Mouse (Mus musculus) spleen, adult 10 weeks (tissue): ENCODE measurements around the gene Gm13285. TPM values are rescaled to one million over a fixed set of nuclear protein-coding genes. Genes with fewer than 3 reads are reported as not detected.

Source experiments
- polyA plus RNA-seq: library from polyadenylated mRNA; stranded (reverse); fragments of 350-450 nt; fragmentation: Illumina TruSeq; extraction: RNeasy Lipid Tissue Mini Kit (QIAGEN cat#74804); gene quantifications from one replicate; pipeline ENCODE4 v1.2.3, GENCODE M21; 2015; ENCODE audit warnings: low replicate concordance; ENCODE audit not compliant: insufficient read depth

Gene Gm13285
- polyA plus RNA-seq, result not detected

GRCm38 (mm10) chr4:88799365-88799764 is at the start of gene Gm13285:
TSS of gene Gm13285 (plus strand) at chr4:88799665.

GRCm38 (mm10) chr4:88754818-88755340 is 44.6 kb upstream of the Gm13285 start, which contains the start of gene Gm13271:
TSS of gene Gm13271 (plus strand) at chr4:88754868.

GRCm38 (mm10) chr4:88759610-88760268 is 39.7 kb upstream of the Gm13285 start, which contains the start of gene Gm13283:
TSS of gene Gm13283 (plus strand) at chr4:88760119.

GRCm38 (mm10) chr4:88773534-88773933 is 25.9 kb upstream of the Gm13285 start, which contains the start of gene Gm13290:
TSS of gene Gm13290 (plus strand) at chr4:88773834.

GRCm38 (mm10) chr4:88776622-88777021 is 22.8 kb upstream of the Gm13285 start, which contains the start of gene Gm13289:
TSS of gene Gm13289 (plus strand) at chr4:88776922.

GRCm38 (mm10) chr4:88779550-88779949 is 19.9 kb upstream of the Gm13285 start, which contains the start of gene Gm13272:
TSS of gene Gm13272 (plus strand) at chr4:88779850.

GRCm38 (mm10) chr4:88781831-88782230 is 17.6 kb upstream of the Gm13285 start, which contains the start of gene Ifnz:
TSS of gene Ifnz (plus strand) at chr4:88782131.

GRCm38 (mm10) chr4:88785409-88785808 is 14.1 kb upstream of the Gm13285 start, which contains the start of gene Gm13276:
TSS of gene Gm13276 (plus strand) at chr4:88785709.

GRCm38 (mm10) chr4:88788402-88788801 is 11.1 kb upstream of the Gm13285 start, which contains the start of gene Gm13277:
TSS of gene Gm13277 (plus strand) at chr4:88788632.

GRCm38 (mm10) chr4:88791250-88791649 is 8.2 kb upstream of the Gm13285 start, which contains the start of gene Gm13278:
TSS of gene Gm13278 (plus strand) at chr4:88791550.

GRCm38 (mm10) chr4:88793936-88794675 is 5.4 kb upstream of the Gm13285 start, which contains the start of gene Gm13275:
TSS of gene Gm13275 (plus strand) at chr4:88794487.

GRCm38 (mm10) chr4:88797097-88797496 is 2.4 kb upstream of the Gm13285 start, which contains the start of gene Gm13279:
TSS of gene Gm13279 (plus strand) at chr4:88797397.

GRCm38 (mm10) chr4:88802954-88803353 is 3.5 kb downstream of the Gm13285 start, which contains the start of gene Gm13287:
TSS of gene Gm13287 (plus strand) at chr4:88803254.

GRCm38 (mm10) chr4:88805231-88805630 is 5.8 kb downstream of the Gm13285 start, which contains the start of gene Gm13288:
TSS of gene Gm13288 (plus strand) at chr4:88805531.

GRCm38 (mm10) chr4:88815928-88816327 is 16.5 kb downstream of the Gm13285 start, which contains the start of gene Ifna7:
TSS of gene Ifna7 (plus strand) at chr4:88816228.

GRCm38 (mm10) chr4:88819659-88820058 is 20.2 kb downstream of the Gm13285 start, which contains the start of gene Ifna11:
TSS of gene Ifna11 (plus strand) at chr4:88819959.

GRCm38 (mm10) chr4:88827116-88827515 is 27.7 kb downstream of the Gm13285 start, which contains the start of gene Ifna6:
TSS of gene Ifna6 (plus strand) at chr4:88827416.

GRCm38 (mm10) chr4:88835225-88835624 is 35.8 kb downstream of the Gm13285 start, which contains the start of gene Ifna5:
TSS of gene Ifna5 (plus strand) at chr4:88835525.

GRCm38 (mm10) chr4:88841438-88841911 is 42.0 kb downstream of the Gm13285 start, which contains the start of gene Ifna4:
TSS of gene Ifna4 (plus strand) at chr4:88841861.

GRCm38 (mm10) chr4:88849698-88850097 is 50.2 kb downstream of the Gm13285 start, which contains the start of gene Ifna1:
TSS of gene Ifna1 (plus strand) at chr4:88850087.

